Mouse (Mus musculus): ENCODE data around the gene Tgoln1. TPM values are rescaled to one million over a fixed set of nuclear protein-coding genes. Genes with fewer than 3 reads are reported as not detected.

Tgoln1 gene
- polyA plus RNA-seq, 1 experiment = 66.5 TPM

Other genes with a start within 250 kb of the Tgoln1 start
- gene Vamp5, start 236.5 kb downstream of the Tgoln1 start, polyA plus RNA-seq (2012; rRNA removed) = 14.8 and 17.5 TPM in 2 replicates
- gene Vamp8, start 226.3 kb downstream of the Tgoln1 start, polyA plus RNA-seq (2012; rRNA removed) = 159 and 190 TPM in 2 replicates
- 26.9 and 27.5 TPM in 2 replicates for gene Ggcx, start 202.7 kb downstream of the Tgoln1 start, polyA plus RNA-seq (2012; rRNA removed)
- gene Mat2a, start 177.4 kb downstream of the Tgoln1 start, polyA plus RNA-seq (2012; rRNA removed) = 177 and 192 TPM in 2 replicates
- gene Sh2d6, start 95.3 kb downstream of the Tgoln1 start, polyA plus RNA-seq (2012; rRNA removed) = 3.3 and 3.7 TPM in 2 replicates
- gene Capg, start 72.6 kb downstream of the Tgoln1 start, polyA plus RNA-seq (2012; rRNA removed) = 138 TPM in 2 replicates
- gene Elmod3, start 18.6 kb downstream of the Tgoln1 start, polyA plus RNA-seq (2012; rRNA removed) = 29.9 and 32.8 TPM in 2 replicates
- gene Retsat, start 18.5 kb downstream of the Tgoln1 start, polyA plus RNA-seq (2012; rRNA removed) = 55.1 and 64.5 TPM in 2 replicates
- 14.4 and 24.1 TPM in 2 replicates for gene Tcf7l1, start 172.3 kb upstream of the Tgoln1 start, polyA plus RNA-seq (2012; rRNA removed)

Measured in gonadal fat pad, adult 2 months (tissue).